Mouse (Mus musculus) testis, postnatal 14 days (tissue): ENCODE results near the gene Defb21.
A peak's percentile ranks its signal among the peaks of the same experiment; 100 is the strongest.

ENCODE experiments used
- DNase-seq: peaks from one replicate; pipeline ENCODE4 v3.0.0; 2021; ENCODE audit warnings: low spot score

Defb21 gene

DNA sequence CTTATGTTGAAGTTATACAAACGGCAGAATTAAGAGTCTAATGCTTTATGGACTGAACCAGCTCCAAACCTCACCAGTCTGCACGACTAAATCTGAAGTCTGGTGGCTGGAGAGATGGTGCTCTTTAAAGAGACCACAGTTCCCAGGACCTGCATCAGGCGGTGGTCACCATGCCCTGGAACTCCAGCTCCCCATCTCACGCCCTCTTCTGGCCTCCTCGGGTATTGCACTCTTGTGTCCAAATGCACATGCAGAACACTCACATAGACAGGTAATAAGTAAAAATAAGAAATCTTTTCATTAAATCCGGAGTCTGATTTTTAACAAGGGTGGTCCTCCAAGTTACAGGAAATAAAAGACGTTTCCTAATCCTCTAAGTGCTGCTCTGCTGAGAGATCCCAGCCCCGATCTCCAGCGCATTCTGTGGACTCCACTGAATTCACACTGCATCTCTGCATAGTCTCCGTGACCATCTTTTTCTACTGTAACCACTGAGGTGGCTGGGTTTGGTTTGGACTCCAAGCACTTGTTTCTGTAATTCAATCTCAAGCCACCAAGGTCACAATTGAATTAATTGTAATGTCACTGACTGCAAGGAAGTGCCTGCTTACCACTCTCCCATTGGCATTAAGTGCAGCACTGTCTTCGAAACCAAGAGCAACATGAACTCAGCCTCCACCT lies at the start of gene Defb21:
Defb21 (plus strand) TSS at position 631 of the 681 bp plus-strand sequence.
- DNase-seq = peak; percentile 64

DNA sequence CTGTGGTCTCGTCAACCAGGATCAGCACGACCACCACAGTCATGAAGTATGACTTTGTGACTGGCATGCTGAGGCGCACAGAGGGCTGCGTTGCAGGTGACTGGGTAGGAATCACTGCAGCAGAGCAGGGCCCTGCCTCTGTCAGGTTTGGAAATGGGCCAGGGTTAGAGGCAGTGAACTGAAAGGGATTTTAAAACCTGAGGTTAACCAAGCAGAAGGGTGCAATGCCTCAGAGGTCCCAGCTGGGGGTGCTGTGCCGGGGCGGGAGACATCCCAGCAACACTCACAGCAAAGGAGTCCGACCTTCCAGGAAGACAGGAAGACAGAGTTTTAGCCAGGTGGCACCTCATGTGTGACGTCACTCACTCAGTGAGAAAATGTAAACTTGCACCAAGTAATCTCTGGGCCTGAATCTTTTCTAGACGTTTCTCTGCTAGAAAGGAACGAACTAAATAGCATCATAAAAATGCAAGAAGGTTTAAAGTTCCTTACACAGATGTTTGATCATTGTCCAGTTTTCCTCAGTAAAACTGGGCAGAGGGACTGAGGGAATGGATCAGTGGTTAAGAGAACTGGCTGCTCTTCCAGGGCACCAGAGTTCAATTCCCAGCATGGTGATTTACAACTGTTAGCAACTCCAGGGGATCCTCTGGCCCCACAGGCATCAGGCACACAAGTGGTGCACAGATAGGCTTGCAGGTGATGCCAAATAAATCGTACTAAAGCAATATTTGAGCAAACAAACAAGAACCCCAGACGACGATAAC lies 32.4 kb upstream of the Defb21 start, which contains the start of gene Defb29:
Defb29 (minus strand) TSS at position 155 of the 767 bp plus-strand sequence.
- DNase-seq = peak; percentile 25

DNA sequence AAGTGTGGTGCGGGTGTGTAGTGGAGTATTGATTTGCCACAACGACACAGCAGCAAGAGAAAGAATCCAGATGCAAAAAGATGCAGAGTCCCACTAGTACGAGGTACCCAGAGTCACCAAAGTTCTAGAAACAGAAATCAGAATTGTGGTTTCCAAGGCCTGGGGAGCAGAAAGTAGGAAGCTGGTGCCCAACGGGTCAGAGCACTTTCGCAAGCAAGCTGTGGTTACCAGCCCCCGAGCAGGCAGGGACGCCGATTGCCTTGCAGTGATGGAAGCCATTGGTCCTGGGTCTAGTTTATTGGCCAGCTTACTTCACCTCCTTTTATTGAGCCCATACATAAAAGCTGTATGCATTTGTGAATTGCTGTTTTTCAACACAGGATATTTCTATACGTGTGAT lies 30.6 kb upstream of the Defb21 start:
- no peak for DNase-seq

DNA sequence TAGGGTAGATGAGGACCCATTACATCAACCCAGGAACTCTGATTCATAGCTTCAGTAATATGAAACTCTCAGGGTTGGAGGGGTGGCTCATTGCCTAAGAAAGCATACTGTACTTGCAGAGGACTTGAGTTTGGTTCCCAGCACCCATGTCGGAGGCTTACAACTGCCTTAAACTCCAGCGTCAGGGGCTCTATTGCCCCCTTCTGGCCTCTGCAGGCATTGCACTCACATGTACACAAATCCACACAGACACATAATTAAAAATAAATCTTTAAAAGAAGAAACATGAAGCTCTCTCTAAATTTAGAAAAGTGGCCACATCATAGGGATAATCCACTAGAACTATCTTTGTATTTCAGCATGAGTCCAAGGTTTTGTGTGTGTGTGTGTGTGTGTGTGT lies 29.6 kb upstream of the Defb21 start:
- no peak for DNase-seq

DNA sequence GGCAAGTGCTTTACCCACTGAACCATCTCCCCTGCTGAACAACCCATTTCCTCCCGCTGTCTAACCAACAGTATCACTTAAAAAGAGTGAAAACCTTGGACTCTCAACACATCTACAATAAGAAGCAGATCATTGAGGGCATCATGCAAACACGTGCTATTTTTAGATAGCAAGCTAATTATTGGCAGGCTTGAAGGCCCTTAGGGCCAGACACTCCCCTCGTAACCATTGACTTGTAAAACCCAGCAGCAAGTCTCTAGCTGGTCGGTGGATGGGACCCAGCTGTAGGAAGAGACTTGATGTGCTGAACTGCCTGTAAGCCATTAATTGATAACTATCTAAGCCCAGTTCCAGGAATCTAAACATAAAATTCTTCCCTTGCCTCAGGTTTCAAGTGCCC lies 29.1 kb upstream of the Defb21 start:
- no peak for DNase-seq

DNA sequence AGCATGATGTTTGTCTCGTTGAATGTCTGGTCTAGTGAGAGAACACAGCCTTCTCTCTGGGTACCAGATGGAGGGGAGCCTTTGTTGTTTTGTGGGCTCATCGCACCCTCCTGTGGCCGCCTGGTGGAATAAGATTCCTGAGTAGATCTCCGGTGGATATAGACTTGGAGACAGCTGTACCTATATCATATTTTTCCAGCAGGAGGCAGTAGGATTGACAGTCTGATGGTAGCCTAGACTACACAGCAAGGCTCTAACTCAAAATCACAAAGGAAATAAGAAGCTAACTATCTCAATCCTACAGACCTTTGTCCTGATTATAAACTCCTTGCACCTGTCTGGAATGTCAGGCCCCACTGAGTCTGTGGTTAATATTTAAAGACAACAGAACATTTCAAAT lies 27.9 kb upstream of the Defb21 start:
- DNase-seq = peak; percentile 51

DNA sequence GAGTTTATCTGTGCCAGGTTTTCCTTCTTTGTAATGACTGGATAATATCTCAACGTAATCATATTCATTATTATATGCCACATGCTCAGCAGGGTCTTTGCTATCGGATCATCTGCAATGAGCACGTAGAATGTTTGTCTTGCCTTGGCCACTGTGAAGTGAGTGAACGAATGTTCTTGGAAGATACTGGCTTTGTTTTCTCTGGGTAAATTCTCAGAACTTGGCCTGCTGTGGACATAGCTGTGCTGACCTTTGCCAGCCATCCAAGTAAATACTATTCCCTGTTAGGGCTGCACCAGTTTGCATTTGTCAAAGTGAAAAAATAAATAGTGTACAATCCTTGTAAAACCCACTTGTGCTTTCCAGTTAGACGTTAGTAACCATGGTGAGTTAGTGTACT lies 24.4 kb upstream of the Defb21 start:
- DNase-seq = no peak

DNA sequence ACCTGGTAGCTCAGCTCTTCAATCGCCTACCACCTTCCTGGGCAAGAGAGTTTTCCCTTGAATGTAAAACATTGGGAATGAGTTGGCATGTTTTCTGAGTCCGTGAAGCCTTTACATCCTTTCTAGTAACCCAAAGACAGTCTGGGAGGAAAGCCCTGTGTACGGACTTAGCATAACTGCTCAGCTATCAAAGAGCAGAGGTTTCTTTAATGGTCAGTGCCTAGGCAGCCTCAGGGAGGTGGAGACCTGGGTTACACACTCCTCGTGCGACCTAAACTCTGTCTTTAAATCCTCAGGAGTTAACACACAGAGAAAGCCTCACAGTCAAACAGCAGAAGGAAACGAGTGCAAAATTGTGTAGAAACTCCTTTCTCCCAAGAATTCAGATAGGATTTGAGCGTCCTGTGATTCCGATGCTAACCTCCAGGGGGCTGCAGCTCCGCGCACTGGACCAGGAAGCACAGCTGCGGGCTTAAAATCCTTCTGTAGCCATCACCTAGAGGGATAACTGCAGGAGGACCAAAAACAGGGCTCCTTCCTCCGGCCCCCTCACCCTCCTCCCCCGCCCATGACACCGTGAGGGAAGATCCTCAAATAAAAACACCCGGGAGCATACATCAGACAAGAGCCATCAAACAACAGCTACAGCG lies 18.6 kb upstream of the Defb21 start:
- peak; percentile 59 for DNase-seq

DNA sequence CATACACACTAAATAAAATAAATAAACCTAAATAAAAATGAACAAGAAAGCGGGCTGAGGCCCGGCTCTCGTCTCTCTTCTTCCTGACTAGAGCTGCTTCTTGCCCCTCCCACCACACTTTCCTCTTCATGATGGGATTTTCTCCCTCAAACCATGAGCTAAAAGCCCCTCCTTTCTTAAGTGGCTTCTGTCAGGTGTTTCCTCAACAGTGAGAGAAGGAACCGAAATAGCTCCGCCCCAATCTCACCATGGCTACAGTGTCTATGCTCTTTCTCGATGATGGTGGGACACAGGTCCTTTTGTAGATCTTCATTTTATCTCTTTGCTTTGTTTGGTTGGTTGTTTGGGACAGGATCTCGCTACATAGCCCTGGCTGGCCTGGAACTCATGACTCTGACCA lies 15.9 kb upstream of the Defb21 start:
- DNase-seq = no peak

DNA sequence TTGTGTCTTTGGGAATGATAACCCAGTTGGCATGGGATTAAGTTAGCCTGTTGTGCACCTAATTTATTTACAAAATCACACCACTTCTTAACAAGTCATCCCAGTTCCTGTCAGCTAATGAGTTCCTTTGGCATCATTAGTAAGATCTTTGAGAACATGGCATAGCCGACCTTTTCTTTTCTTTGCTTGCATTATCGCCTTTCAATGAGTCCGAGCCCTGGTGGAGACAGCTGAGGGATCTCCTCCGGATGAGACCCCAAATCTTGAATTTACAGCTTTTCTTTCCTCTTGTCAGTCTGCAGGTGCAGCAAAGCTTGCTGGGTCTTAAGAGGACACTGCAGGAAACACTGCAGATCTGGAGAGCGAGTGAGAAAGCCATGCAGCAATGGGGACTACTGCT lies 3.5 kb upstream of the Defb21 start, which contains the start of gene Gm17416:
Gm17416 (plus strand) TSS at position 301 of the 400 bp plus-strand sequence.
- no peak for DNase-seq

DNA sequence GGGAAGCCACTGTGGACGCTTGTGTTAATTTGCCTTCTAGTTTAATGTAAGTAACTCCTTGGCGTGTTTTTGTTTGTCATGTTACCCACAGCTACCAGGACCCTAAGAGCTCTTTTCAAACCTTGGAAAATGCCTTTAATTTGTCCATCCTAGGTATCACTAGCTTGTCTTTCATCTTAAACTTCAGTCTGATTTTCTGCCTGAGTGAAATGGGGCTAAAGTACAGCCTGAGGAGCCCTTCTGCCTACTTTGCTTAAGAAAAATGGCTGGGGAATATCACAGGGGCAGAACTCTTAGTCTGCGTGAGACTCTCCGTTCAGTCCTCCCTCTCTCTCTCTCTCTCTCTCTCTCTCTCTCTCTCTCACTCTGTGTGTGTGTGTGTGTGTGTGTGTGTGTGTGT lies 2.7 kb upstream of the Defb21 start:
- DNase-seq = no peak

DNA sequence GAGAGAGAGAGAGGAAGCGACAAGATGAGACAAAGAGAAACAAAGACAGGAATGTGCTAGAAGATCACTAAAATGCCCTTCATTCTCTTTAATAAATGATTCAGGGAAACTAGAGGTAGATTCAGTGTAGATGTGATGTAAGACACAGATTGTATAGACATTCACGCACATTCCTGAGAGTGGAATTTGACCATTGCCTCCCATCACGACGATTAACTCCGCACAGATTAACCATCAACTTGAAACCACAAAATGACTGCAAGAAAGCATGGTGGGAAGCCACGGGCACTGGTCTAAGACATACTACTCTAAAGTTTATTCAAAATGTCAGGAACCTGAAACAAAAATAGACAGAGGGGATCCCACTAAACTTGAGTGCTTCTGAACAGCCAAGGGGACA lies 2.2 kb upstream of the Defb21 start:
- no peak for DNase-seq

DNA sequence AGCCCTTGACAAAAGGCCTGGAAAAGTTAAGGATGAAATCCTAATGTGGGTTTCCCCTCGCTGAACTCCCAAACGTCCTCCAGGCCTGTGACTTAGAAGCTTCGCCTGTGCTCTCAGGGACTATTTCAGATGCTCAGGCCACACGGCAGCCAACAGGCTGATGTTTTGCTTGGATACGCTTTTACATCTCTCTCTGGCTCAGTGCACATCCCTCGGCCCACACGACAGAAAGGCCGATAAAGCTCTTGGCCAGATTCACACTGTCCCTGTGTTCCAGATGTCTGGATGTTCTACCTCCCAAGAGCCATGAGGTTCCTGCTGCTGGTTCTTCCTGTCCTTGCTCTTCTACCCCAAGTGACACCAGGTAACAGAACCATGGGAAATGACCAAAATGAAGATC lies 940 bp downstream of the Defb21 start:
- no peak for DNase-seq

DNA sequence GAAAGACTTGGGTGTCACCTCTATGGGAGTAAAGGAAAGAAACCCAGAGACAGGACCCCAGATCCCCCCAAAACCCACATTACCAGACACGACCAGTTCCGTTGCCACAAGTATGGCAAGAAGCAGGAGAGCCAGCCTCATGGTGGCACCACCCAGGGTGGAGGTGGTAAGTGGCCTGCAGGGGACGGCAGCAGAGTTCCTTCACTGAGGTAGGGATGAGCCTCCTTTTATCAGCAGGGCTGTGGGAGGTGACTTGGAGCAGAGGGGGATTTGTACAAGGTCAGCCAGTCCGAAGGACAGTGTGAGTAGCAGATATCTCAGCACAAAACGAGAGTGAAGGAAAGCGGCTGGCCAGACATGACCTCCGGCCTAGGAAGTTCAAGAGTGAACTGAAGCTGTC lies 7.6 kb downstream of the Defb21 start, which contains the start of gene Defb19:
Defb19 (minus strand) TSS at position 206 of the 400 bp plus-strand sequence.
- peak; percentile 82 for DNase-seq

DNA sequence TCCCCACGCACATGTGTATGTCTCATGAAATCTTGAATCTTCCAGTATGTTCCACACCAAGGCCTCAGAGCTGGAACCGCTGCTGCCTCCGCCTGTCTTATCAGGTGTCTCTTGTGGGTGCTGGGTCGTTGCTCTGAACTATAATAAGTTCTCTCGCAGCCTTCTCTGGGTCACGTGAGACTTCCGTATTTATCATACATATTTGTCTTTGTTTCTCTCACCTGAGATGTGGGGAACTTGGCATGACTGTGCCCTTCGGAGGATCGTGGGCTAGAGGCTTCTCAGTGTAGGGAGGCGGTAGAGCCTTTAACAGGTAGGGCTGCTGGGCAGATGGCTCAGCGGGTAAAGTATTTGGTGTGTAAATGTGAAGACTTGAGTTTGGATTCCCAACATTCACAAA lies 8.1 kb downstream of the Defb21 start:
- no peak for DNase-seq

DNA sequence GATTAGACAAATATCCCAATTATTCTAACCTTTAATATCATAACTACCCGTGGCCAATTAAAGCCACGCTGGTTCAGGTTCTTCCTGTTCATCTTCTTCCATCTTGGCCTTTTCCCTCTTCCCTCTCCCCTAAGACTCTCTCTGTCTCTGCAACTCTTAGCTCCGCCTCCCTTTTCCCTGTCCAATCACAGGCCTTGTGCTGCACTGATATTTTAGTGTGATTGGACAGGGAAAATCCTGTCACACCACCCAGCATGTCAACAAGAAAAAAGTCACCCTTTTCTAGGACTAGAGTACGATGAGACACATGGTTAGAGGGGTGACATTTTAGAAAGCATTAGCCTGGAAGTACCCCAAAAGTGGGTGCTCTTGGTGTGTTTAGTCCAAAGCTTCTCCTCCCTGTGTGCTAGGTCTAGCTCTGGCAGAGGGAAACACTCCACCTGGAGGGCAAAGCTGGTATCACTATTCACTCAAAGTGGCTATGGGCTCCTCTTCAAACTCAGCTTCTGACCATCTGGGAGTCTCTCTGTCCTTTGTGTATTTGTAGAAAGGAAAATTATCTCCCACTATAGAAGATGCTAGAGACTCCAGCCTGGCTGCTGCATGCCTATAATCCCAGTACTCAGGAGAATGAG lies 14.5 kb downstream of the Defb21 start:
- DNase-seq = no peak

DNA sequence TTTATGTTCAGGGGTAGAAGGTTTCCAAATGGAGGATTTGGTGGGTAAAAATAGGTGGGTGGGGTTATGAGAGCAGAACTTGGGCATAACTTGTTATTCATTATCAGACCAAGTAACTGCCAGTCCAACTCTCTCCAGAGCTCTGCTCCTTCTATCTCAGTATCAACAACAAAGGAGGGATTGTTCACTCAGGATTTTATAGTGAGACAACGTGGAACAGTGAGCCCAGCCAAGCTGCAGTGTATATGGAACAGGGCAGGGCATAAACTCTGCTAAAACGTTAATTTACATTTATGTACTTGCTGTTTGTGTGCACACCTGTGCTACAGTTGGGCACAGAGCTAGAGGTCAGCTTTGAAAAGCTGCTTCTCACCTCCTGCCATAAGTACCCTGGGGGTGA lies 15.9 kb downstream of the Defb21 start:
- DNase-seq = no peak

DNA sequence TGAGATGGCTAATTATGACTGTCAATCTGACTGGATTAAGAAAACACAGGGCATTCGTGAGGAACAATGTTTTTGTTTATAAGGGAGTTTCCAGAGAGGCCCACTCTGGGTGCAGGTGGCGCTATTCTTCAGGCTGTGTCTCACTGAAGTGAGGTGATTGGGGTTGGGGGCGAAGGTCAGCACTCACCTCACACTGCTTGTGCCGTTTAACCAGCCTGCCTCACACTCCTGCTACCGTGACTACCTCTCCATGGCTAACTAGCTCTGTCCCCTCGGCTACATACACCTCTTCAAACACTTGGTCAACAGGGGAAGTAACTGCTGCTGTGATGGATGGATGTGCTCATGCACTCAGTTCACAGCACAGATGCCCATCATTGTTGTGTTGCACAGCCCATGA lies 16.5 kb downstream of the Defb21 start:
- no peak for DNase-seq

DNA sequence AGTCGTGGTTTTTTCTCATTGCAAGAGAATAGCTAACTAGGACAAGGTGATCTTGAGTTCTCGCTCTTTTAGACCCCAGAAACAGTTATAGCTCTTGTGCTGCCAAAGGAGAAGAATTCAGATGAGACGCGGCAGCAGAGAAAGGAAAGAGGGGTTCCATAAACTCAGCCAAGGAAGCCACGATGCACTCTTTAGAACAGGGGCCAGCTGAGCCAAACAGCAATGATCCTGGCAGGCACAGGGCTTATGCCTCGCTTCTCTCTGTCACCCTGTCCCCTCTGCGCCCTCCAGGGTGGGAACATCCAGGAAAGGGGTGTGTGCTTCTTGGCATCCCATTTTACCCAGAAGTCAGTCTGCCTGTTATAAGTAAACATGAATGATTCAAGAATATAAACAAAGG lies 26.8 kb downstream of the Defb21 start, which contains the start of gene Defb45:
Defb45 (minus strand) TSS at position 101 of the 400 bp plus-strand sequence.
- no peak for DNase-seq

DNA sequence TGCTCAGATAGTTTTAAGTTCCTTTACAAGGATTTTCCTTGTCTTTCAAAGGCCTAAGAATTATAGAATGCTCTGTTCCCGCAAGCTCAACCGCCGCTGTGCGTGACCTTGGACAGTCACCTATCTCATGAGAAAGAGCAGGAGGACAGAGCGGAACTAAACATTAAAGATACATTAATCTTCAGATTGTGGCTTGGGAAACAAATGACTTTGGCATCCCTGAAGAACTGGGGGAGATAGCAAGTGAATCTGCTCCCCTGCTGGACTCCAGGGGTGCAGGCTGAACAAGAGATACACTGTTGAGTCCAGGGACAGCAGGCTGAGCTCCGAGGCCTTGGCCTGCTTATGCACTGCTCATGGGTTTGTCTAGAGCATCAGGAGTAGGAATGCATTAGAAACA lies 27.5 kb downstream of the Defb21 start:
- peak; percentile 81 for DNase-seq

DNA sequence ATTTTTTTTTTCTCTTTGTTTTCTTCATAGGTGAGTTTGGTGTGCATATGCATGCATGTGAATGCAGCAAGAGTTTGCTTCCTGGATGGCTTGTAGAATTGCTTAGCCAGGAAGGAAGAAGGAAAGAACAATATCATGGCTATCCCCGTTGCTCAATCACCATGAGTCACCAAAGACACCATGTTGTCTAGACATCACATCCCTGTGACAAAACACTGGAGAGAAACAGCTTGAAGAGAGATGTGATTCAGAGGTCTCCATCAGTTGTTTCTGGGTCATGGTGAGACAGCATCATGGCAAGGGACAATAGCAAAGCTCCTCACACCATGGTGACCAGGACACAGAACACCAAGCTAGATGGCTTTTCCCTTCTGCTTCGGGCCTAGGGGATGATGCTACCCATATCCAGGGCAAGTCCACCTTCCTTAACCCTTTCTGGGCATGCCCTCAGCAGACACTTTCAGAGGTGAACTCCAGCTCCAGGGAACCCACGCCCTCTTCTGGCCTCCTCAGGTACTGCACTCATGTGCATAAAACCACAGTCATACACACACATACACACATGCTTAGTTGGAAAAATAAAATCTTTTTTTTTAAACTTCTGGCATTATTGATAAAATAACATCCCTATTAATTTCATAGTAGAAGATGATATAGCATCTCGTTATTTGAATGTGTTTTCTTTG lies 28.9 kb downstream of the Defb21 start:
- DNase-seq = no peak

DNA sequence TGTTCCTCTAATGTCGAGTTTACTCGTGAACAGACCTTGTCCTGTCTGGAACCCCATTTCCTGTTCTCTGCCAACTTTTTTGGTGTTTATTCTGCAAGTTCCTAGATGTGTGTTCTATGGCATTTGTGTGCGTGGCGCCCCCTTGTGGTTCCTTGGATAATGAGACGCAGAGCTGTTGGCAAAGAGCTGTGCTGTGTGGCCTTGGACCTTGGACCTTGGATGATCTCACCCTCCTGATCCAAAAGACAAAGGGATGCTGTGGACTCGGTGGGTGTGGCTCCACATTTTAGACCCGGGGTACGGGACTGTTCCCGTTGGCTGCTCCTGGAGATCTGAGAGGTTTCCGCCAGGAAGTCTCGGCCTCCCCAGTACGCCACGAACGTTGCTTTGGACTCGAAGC lies 31.5 kb downstream of the Defb21 start, which contains the start of gene Defb36:
Defb36 (plus strand) TSS at position 271 of the 400 bp plus-strand sequence.
- DNase-seq = peak; percentile 77
